Mouse (Mus musculus) hindbrain, embryonic 12.5 days (tissue): ENCODE measurements around the gene Nipbl. TPM values are rescaled to one million over a fixed set of nuclear protein-coding genes. Genes with fewer than 3 reads are reported as not detected.

Experiments used
- ATAC-seq: fragments of 200-750 bp; cut with Nextera tagmentation; 2 replicates; pipeline ENCODE4 v1.8.0; 2017; ENCODE audit warnings: moderate TSS enrichment; ENCODE audit not compliant: low FRiP score
- H3K27ac ChIP-seq: fragments of 300-500 bp; sonication (generic); 2 replicates; pipeline ENCODE4 v1.5.1; 2016; ENCODE audit warnings: mild to moderate bottlenecking
- H3K27me3 ChIP-seq: fragments of 300-500 bp; sonication (generic); 2 replicates; pipeline ENCODE4 v1.6.1; 2016; ENCODE audit warnings: mild to moderate bottlenecking
- H3K36me3 ChIP-seq: fragments of 300-500 bp; sonication (generic); 2 replicates; pipeline ENCODE4 v1.6.1; 2016; ENCODE audit warnings: mild to moderate bottlenecking
- H3K4me1 ChIP-seq: fragments of 300-500 bp; sonication (generic); 2 replicates; pipeline ENCODE4 v1.6.1; 2016
- H3K4me2 ChIP-seq: fragments of 300-500 bp; sonication (generic); replicated peaks from 2 replicates; pipeline ENCODE4 v1.6.1; 2016; ENCODE audit warnings: mild to moderate bottlenecking
- H3K4me3 ChIP-seq: fragments of 300-500 bp; sonication (generic); 2 replicates; pipeline ENCODE4 v1.5.1; 2016; ENCODE audit warnings: mild to moderate bottlenecking
- H3K9ac ChIP-seq: fragments of 300-500 bp; sonication (generic); 2 replicates; pipeline ENCODE4 v1.6.1; 2016; ENCODE audit warnings: mild to moderate bottlenecking, moderate library complexity
- H3K9me3 ChIP-seq: fragments of 300-500 bp; sonication (generic); replicated peaks from 2 replicates; pipeline ENCODE4 v1.6.1; 2016; ENCODE audit warnings: mild to moderate bottlenecking
- WGBS: fragments of 180-500 bp; shearing (Covaris S2); methylation state at CpG from one replicate; pipeline ENCODE4 v1.1.7; 2016; 5-methylcytosine and 5-hydroxymethylcytosine counted together
- polyA plus RNA-seq: library from polyadenylated mRNA; unstranded; fragments of >200 nt; fragmentation: Nextera tagmentation; extraction: Ambion mirVana; gene quantifications from 2 replicates; pipeline ENCODE4 v1.2.1, GENCODE M21; 2016

Gene Nipbl
- polyA plus RNA-seq, 1 experiment from 2014 or later: 23.2 TPM

- Histone ChIP-seq H3K9ac (peak overlapping the region; percentile 59), H3K4me3 (peak overlapping the region; percentile 95), H3K27me3 (no peaks in the 10 kb centered on the region), H3K4me1 (peaks cover 32% of the 10 kb centered on the region), H3K27ac (peak overlapping the region; percentile 99), H3K36me3 (no peaks in the 10 kb centered on the region), H3K4me2 (peak overlapping the region; percentile 92), H3K9me3 (no peaks in the 10 kb centered on the region)
- ATAC-seq: no peak
- under 1% methylated on average over 19 of the region's 19 CpGs for WGBS
Observed at GRCm38 (mm10) chr15:8445951-8446419, 1.7 kb upstream of the Nipbl start.

- Histone ChIP-seq H3K4me3 (peak overlapping the region; percentile 95), H3K36me3 (no peaks in the 10 kb centered on the region), H3K27ac (peak overlapping the region; percentile 99), H3K9ac (peak overlapping the region; percentile 99), H3K27me3 (no peaks in the 10 kb centered on the region), H3K4me2 (peak overlapping the region; percentile 92), H3K4me1 (peaks cover 32% of the 10 kb centered on the region), H3K9me3 (no peaks in the 10 kb centered on the region)
- peak; percentile 74 for ATAC-seq
- under 1% methylated on average over 57 of the region's 57 CpGs for WGBS
Observed at GRCm38 (mm10) chr15:8444890-8445597, 781 bp upstream of the Nipbl start.

- H3K9ac ChIP-seq: peak overlapping the region; percentile 99
- no peaks in the 10 kb centered on the region for H3K36me3 ChIP-seq
- ATAC-seq: peak; percentile 47
- peak overlapping the region; percentile 92 for H3K4me2 ChIP-seq
- no peaks in the 10 kb centered on the region for H3K9me3 ChIP-seq
- under 1% methylated on average over 40 of the region's 40 CpGs for WGBS
- no peaks in the 10 kb centered on the region for H3K27me3 ChIP-seq
- peak overlapping the region; percentile 99 for H3K27ac ChIP-seq
- peak overlapping the region; percentile 95 for H3K4me3 ChIP-seq
- H3K4me1 ChIP-seq: peaks cover 30% of the 10 kb centered on the region
Observed at GRCm38 (mm10) chr15:8443168-8443925, 916 bp downstream of the Nipbl start.

GRCm38 (mm10) chr15:8442761-8443160, 1.5 kb downstream of the Nipbl start:
- Histone ChIP-seq H3K4me2 (peak overlapping the region; percentile 92), H3K36me3 (no peaks in the 10 kb centered on the region), H3K27ac (0 out of 2 replicates have a peak overlapping the region, but pooled peaks have one; percentile 2), H3K4me3 (peak overlapping the region; percentile 95), H3K4me1 (peaks cover 27% of the 10 kb centered on the region), H3K27me3 (no peaks in the 10 kb centered on the region), H3K9ac (peak overlapping the region; percentile 99), H3K9me3 (no peaks in the 10 kb centered on the region)
- ATAC-seq: no peak
- WGBS: 1% methylated on average over 6 of the region's 6 CpGs

- Histone ChIP-seq H3K4me1 (peaks cover 21% of the 10 kb centered on the region), H3K27ac (peak overlapping the region; percentile 52; the same call in 1 of the 2 replicates)
- WGBS: 3% methylated on average over 11 of the region's 11 CpGs
Observed at GRCm38 (mm10) chr15:8442156-8442555, 2.1 kb downstream of the Nipbl start.

GRCm38 (mm10) chr15:8433239-8433947, 10.9 kb downstream of the Nipbl start:
- Histone ChIP-seq H3K36me3 (no peaks in the 10 kb centered on the region), H3K9me3 (no peaks in the 10 kb centered on the region), H3K4me3 (no peak overlapping the region), H3K4me2 (no peak overlapping the region), H3K27ac (no peak overlapping the region), H3K27me3 (no peaks in the 10 kb centered on the region), H3K4me1 (no peaks in the 10 kb centered on the region), H3K9ac (no peak overlapping the region)
- WGBS: 89% methylated on average over 2 of the region's 2 CpGs
- no peak for ATAC-seq

More at GRCm38 (mm10) chr15:8442156-8442555, 2.1 kb downstream of the Nipbl start:
- H3K9me3 ChIP-seq: no peaks in the 10 kb centered on the region
- no peaks in the 10 kb centered on the region for H3K36me3 ChIP-seq
- ATAC-seq: no peak
- no peaks in the 10 kb centered on the region for H3K27me3 ChIP-seq
- H3K9ac ChIP-seq: peak overlapping the region; percentile 99
- peak overlapping the region; percentile 92 for H3K4me2 ChIP-seq
- H3K4me3 ChIP-seq: peak overlapping the region; percentile 95

GRCm38 (mm10) chr15:8432534-8432933, 11.7 kb downstream of the Nipbl start:
- Histone ChIP-seq H3K36me3 (no peaks in the 10 kb centered on the region), H3K9me3 (no peaks in the 10 kb centered on the region), H3K27me3 (no peaks in the 10 kb centered on the region), H3K27ac (no peak overlapping the region), H3K4me2 (no peak overlapping the region), H3K4me3 (no peak overlapping the region), H3K4me1 (no peaks in the 10 kb centered on the region), H3K9ac (no peak overlapping the region)
- 97% methylated on average over 2 of the region's 2 CpGs for WGBS
- ATAC-seq: no peak

- ATAC-seq: no peak
- Histone ChIP-seq H3K4me1 (no peaks in the 10 kb centered on the region), H3K9me3 (no peaks in the 10 kb centered on the region), H3K9ac (no peak overlapping the region), H3K4me3 (no peak overlapping the region), H3K4me2 (no peak overlapping the region), H3K27ac (no peak overlapping the region), H3K36me3 (no peaks in the 10 kb centered on the region), H3K27me3 (no peaks in the 10 kb centered on the region)
- 91% methylated on average over 5 of the region's 5 CpGs for WGBS
Observed at GRCm38 (mm10) chr15:8429502-8429901, 14.8 kb downstream of the Nipbl start.

GRCm38 (mm10) chr15:8420909-8421308, 23.4 kb downstream of the Nipbl start:
- no peaks in the 10 kb centered on the region for H3K9me3 ChIP-seq
- H3K4me2 ChIP-seq: no peak overlapping the region
- H3K9ac ChIP-seq: no peak overlapping the region
- no peaks in the 10 kb centered on the region for H3K27me3 ChIP-seq
- 20% methylated on average over 6 of the region's 6 CpGs for WGBS
- H3K27ac ChIP-seq: no peak overlapping the region
- H3K4me3 ChIP-seq: no peak overlapping the region
- ATAC-seq: no peak
- H3K4me1 ChIP-seq: no peaks in the 10 kb centered on the region
- H3K36me3 ChIP-seq: no peaks in the 10 kb centered on the region

- no peak for ATAC-seq
- H3K27ac ChIP-seq: no peak overlapping the region
- H3K4me3 ChIP-seq: no peak overlapping the region
- no peak overlapping the region for H3K4me2 ChIP-seq
- no peak overlapping the region for H3K9ac ChIP-seq
- no peaks in the 10 kb centered on the region for H3K9me3 ChIP-seq
- no peaks in the 10 kb centered on the region for H3K36me3 ChIP-seq
- whole genome bisulfite sequencing: 87% methylated on average over 4 of the region's 4 CpGs
- no peaks in the 10 kb centered on the region for H3K27me3 ChIP-seq
- H3K4me1 ChIP-seq: no peaks in the 10 kb centered on the region
Observed at GRCm38 (mm10) chr15:8416500-8417138, 27.6 kb downstream of the Nipbl start.

GRCm38 (mm10) chr15:8413356-8413755, 30.9 kb downstream of the Nipbl start:
- no peak for ATAC-seq
- Histone ChIP-seq H3K9me3 (no peaks in the 10 kb centered on the region), H3K27ac (no peak overlapping the region), H3K27me3 (no peaks in the 10 kb centered on the region), H3K4me2 (no peak overlapping the region), H3K4me3 (no peak overlapping the region), H3K4me1 (no peaks in the 10 kb centered on the region), H3K9ac (no peak overlapping the region), H3K36me3 (no peaks in the 10 kb centered on the region)
- 93% methylated on average over 3 of the region's 3 CpGs for WGBS

GRCm38 (mm10) chr15:8411873-8412272, 32.4 kb downstream of the Nipbl start:
- no peak overlapping the region for H3K4me2 ChIP-seq
- H3K4me3 ChIP-seq: no peak overlapping the region
- WGBS: 83% methylated on average over 1 of the region's 1 CpGs
- H3K27ac ChIP-seq: no peak overlapping the region
- no peak overlapping the region for H3K9ac ChIP-seq
- H3K4me1 ChIP-seq: no peaks in the 10 kb centered on the region
- no peaks in the 10 kb centered on the region for H3K36me3 ChIP-seq
- no peak for ATAC-seq
- no peaks in the 10 kb centered on the region for H3K27me3 ChIP-seq
- no peaks in the 10 kb centered on the region for H3K9me3 ChIP-seq
